In the genomic region with DNA sequence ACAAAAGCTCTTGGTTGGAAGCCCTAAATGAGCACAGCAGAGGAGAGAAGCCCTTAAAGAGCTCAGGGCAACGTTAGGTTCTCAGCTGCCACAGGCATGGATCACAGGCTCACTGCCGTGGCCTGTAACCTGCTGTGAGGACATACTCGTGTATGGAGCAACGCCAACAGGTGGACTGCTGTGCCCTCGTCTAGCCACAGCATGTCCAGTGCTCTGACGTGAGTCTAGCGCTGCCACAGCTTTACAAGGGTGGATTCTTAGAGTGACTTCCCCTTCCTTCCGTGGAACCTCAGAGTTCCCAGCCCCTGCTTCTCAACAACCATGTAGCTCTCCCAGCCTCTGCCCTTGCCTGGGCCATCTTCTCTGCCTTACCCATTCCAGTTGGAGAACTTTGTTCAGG, we compare ENCODE assay signal across 15 mouse cellular contexts. TPM values are rescaled to one million over a fixed set of nuclear protein-coding genes. Genes with fewer than 3 reads are reported as not detected.
DNase-seq lines count a peak whose midpoint lies in the region; ATAC-seq and TF ChIP-seq lines count a peak whose summit lies in the region.
"Had no signal": no experiment of that assay in that cellular context is flagged by ENCODE, and none has a peak within 500 bp of the region (broad histone marks: within the 10 kb centered on the region; RNA-seq: fewer than 3 reads in every experiment).

No protein-coding gene starts in this region.

- 75% methylated on average over 8 of the region's 8 CpGs for WGBS in liver, postnatal 0 days (ENCODE audit: insufficient replicate concordance)
- 80% methylated on average over 8 of the region's 8 CpGs for WGBS in liver, embryonic 12.5 days (ENCODE audit: insufficient replicate concordance)
- 88% methylated on average over 8 of the region's 8 CpGs for WGBS in stomach, postnatal 0 days

- no peak overlapping the region for H3K9ac ChIP-seq in liver, postnatal 0 days (replicated peaks)
- H3K9ac ChIP-seq in liver, embryonic 12.5 days: no peak overlapping the region
- no peak overlapping the region for H3K9ac ChIP-seq in stomach, postnatal 0 days (ENCODE audit: low read length)
- H3K9ac ChIP-seq: forebrain, embryonic 12.5 days; heart, embryonic 12.5 days; neural tube, embryonic 12.5 days had no signal

- peaks cover 16% of the 10 kb centered on the region for H3K4me1 ChIP-seq in liver, postnatal 0 days (ENCODE audit: insufficient read depth)
- H3K4me1 ChIP-seq in liver, embryonic 12.5 days: peaks cover 35% of the 10 kb centered on the region
- H3K4me1 ChIP-seq in stomach, postnatal 0 days (replicated peaks; ENCODE audit: control insufficient read depth, insufficient read depth): peaks cover 6% of the 10 kb centered on the region
- H3K4me1 ChIP-seq: forebrain, embryonic 12.5 days; neural tube, embryonic 12.5 days had no signal

- peak overlapping the region; percentile 82 for H3K27ac ChIP-seq in gastrocnemius, adult 2 months
- H3K27ac ChIP-seq in liver, postnatal 0 days (ENCODE audit: low read depth): peak overlapping the region; percentile 41; the same call in 1 of the 2 replicates
- no peak overlapping the region for H3K27ac ChIP-seq in liver, embryonic 12.5 days
- H3K27ac ChIP-seq in stomach, postnatal 0 days (replicated peaks): peak overlapping the region; percentile 85
- H3K27ac ChIP-seq: forebrain, embryonic 12.5 days; neural tube, embryonic 12.5 days had no signal

- no peak overlapping the region for H3K4me2 ChIP-seq in liver, postnatal 0 days (ENCODE audit: low read depth, low read length)
- H3K4me2 ChIP-seq in liver, embryonic 12.5 days: no peak overlapping the region
- H3K4me2 ChIP-seq in stomach, postnatal 0 days (replicated peaks; ENCODE audit: low read depth): no peak overlapping the region
- H3K4me2 ChIP-seq: forebrain, embryonic 12.5 days; heart, embryonic 12.5 days; neural tube, embryonic 12.5 days had no signal

- no peaks in the 10 kb centered on the region for H3K27me3 ChIP-seq in liver, postnatal 0 days (ENCODE audit: insufficient read depth, low read length)
- H3K27me3 ChIP-seq in liver, embryonic 12.5 days (replicated peaks): no peaks in the 10 kb centered on the region
- no peaks in the 10 kb centered on the region for H3K27me3 ChIP-seq in stomach, postnatal 0 days (ENCODE audit: control insufficient read depth, insufficient read depth, low read length)
- H3K27me3 ChIP-seq: forebrain, embryonic 12.5 days; heart, embryonic 12.5 days; neural tube, embryonic 12.5 days had no signal

- TF ChIP-seq EP300 in liver, postnatal 0 days (IDR thresholded peaks at IDR 0.05; ENCODE audit: low read depth): no peak
- no peak for TF ChIP-seq EP300 in stomach, postnatal 0 days (optimal IDR thresholded peaks at IDR 0.05)

- intact Hi-C loops in gastrocnemius, adult 2 months (cut with DNase I): no loop called here

- no peak for TF ChIP-seq CTCF in gastrocnemius, adult 2 months (IDR thresholded peaks at IDR 0.05)
- TF ChIP-seq CTCF in liver, postnatal 0 days (IDR thresholded peaks at IDR 0.05; ENCODE audit: low read depth): no peak
- TF ChIP-seq CTCF in stomach, postnatal 0 days (IDR thresholded peaks at IDR 0.05; ENCODE audit: low read depth): no peak

- no peak overlapping the region for H3K4me3 ChIP-seq in gastrocnemius, adult 2 months
- H3K4me3 ChIP-seq in liver, postnatal 0 days (ENCODE audit: low read depth, low read length): no peak overlapping the region
- H3K4me3 ChIP-seq in liver, embryonic 12.5 days: no peak overlapping the region
- H3K4me3 ChIP-seq in stomach, postnatal 0 days (ENCODE audit: low read depth, low read length): no peak overlapping the region
- H3K4me3 ChIP-seq: forebrain, embryonic 12.5 days; heart, embryonic 12.5 days; neural tube, embryonic 12.5 days had no signal

- H3K9me3 ChIP-seq in liver, postnatal 0 days (ENCODE audit: low read length): no peaks in the 10 kb centered on the region
- H3K9me3 ChIP-seq in liver, embryonic 12.5 days (replicated peaks): no peaks in the 10 kb centered on the region
- H3K9me3 ChIP-seq in stomach, postnatal 0 days (ENCODE audit: control insufficient read depth, low read length): no peaks in the 10 kb centered on the region
- H3K9me3 ChIP-seq: forebrain, embryonic 12.5 days; heart, embryonic 12.5 days; neural tube, embryonic 12.5 days had no signal

- H3K36me3 ChIP-seq in liver, postnatal 0 days (replicated peaks; ENCODE audit: insufficient read depth, low read length): peaks cover 16% of the 10 kb centered on the region
- peaks cover 97% of the 10 kb centered on the region for H3K36me3 ChIP-seq in liver, embryonic 12.5 days
- H3K36me3 ChIP-seq in stomach, postnatal 0 days (ENCODE audit: control insufficient read depth, insufficient read depth, low read length): no peaks in the 10 kb centered on the region

- no peak for ATAC-seq in liver, postnatal 0 days
- no peak for ATAC-seq in liver, embryonic 12.5 days
- ATAC-seq in stomach, postnatal 0 days (ENCODE audit: low FRiP score, low TSS enrichment): no peak
- ATAC-seq: hindbrain, embryonic 16.5 days; midbrain, embryonic 16.5 days had no signal

- no peak for DNase-seq in gastrocnemius, adult 2 months
- no peak for DNase-seq in gastrocnemius, postnatal 10 days
- DNase-seq in liver, postnatal 0 days: no peak
- DNase-seq in lung, postnatal 36 days: peak; percentile 63
- DNase-seq in stomach, postnatal 0 days (ENCODE audit: low spot score): no peak
- DNase-seq in retina, embryonic 14.5 days (ENCODE audit: low spot score): no peak
- DNase-seq in cerebellum, postnatal 4 days (ENCODE audit: low spot score in 2 of 2): no peak
- DNase-seq: adrenal gland, adult 2 months; kidney, adult 9 months had no signal

RNA-seq across cellular contexts. Expression of a gene that starts 31.8 kb away (rescaled TPM):
- 1 to 10 TPM; 1.0 to 2.4 TPM for total RNA-seq in gastrocnemius, adult 2 months (2021)
- 1 to 10 TPM; 2.6 to 3.3 TPM for total RNA-seq in gastrocnemius, postnatal 10 days (2021)
- 1.6 TPM in 2 replicates for polyA plus RNA-seq in liver, postnatal 0 days (2015; fragmentation: Nextera tagmentation; extraction: Ambion mirVana)
- 0.69 and 1.1 TPM in 2 replicates for polyA plus RNA-seq in liver, embryonic 12.5 days (2016; fragmentation: Nextera tagmentation; extraction: Ambion mirVana)
- polyA plus RNA-seq in stomach, postnatal 0 days (2015; fragmentation: Nextera tagmentation; extraction: Ambion mirVana): 12.2 and 14.1 TPM in 2 replicates
